Mouse (Mus musculus) thymus, postnatal 25 days (tissue): Measurements from ENCODE around the gene Tph2.
A peak's percentile ranks its signal among the peaks of the same experiment; 100 is the strongest.

ENCODE experiments used
- DNase-seq: peaks from one replicate; pipeline ENCODE4 v3.0.0; 2022

Tph2 gene

DNA sequence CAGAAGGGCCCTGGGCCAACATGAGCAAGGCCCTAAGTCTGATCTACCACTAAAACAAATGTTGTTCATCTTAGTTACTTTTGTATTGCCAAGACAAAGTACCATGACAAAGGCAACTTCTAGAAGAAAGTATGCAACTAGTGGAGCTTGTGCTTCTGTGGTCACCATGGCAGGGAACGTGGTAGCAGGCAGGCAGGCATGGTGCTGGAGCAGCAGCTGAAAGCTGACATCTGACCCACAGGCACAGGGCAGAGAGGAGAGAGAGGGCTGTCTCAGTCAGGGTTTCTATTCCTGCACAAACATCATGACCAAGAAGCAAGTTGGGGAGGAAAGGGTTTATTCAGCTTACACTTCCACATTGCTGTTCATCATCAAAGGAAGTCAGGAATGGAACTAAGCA, 56.9 kb downstream of the Tph2 start:
- no peak for DNase-seq

DNA sequence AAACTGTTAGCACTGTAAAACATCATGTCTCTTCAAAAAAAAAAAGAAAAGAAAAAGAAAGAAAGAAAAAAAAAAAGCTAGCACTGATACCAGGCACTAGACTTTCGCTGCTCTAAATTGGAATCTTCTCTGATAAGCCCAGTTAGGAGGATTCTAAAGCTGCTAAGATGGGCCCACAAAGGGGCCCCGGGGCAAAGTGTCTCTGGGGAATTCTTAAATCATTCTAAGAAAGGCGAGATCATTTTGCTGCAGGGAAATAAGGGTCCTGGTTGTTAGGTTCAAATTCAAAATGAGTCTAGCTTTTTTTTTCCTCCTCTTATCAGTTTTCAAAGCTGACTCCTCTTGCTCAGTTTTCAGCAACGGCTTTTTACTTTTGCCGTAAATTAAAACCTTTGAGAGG, 59.3 kb downstream of the Tph2 start:
- no peak for DNase-seq

DNA sequence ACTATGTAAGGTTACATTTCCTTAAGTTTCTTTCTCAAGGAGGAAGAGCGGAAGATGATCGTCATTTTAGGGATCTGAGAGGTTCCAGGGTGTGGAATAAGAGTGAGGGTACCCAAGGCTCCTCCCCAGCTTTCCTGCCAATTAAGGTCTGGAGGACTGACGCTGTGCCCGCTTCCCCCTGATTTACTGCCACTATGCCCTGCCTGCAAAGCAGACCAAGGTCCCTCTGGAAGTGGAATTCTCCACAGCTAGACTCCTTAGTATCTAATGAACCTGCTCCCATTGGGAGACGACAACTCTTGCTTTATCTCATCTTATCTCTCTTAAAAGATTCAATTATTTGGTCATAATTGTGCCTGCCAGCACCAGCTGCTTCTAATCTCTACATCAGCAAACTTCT, 59.8 kb downstream of the Tph2 start:
- DNase-seq = no peak

DNA sequence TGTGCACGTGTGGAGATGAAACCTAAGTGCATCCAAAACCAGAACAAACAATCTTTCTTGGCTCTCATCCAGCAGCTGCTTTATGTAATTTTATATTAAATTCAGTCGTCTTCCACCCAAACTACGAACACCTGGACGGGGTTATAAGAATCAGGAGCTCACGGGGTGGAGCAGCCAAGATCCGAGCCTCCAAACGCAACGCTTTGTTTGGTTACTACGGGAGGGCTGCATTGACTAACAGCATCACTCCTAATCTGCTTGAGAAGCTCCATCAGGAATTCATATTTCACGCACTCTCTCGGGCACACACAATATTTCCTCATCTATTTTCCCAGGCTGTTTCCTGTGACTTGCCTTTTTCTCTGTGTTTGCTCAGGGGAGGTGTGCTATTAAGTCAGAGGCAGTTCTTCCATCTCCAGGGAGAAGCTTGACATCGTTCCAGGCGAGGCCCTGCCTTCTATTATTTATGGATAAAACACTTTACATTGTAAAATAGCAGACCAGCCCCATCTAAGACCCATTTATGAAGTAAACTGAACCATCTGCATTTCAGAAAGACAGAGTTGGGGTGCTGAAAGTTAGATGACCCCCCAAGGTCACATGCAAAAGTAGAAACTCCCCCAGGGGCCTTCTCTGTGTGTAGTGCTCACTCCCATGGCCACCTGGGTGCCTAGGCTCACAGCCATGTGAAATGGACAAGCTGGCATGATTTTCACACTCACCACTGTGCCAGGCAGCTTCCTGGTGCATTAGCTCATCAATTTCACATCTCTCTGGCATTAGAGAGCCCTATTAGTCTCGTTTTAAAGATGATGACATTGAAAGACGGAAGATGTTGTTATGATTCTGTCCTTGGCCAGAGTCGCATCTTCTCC, 76.9 kb downstream of the Tph2 start:
- no peak for DNase-seq

DNA sequence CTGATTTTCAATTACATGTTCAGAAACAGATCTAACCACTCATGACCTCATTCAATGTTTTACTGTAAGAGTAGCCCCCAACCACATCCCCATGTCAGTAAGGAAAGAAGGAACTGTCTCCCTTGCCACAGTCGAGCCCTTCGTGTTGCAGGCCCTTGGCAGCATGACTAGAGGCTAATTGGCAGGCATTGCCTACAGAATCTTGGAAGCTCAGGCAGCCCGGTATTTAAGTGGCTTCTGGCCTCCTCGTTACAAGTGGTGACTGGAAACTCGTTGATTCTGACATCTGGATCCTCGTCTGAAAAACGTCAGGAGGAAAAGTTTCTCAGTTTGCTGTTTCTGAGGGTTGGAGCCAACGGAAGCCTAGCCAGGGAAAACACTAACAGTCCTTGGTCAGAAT, 80.6 kb downstream of the Tph2 start:
- no peak for DNase-seq

DNA sequence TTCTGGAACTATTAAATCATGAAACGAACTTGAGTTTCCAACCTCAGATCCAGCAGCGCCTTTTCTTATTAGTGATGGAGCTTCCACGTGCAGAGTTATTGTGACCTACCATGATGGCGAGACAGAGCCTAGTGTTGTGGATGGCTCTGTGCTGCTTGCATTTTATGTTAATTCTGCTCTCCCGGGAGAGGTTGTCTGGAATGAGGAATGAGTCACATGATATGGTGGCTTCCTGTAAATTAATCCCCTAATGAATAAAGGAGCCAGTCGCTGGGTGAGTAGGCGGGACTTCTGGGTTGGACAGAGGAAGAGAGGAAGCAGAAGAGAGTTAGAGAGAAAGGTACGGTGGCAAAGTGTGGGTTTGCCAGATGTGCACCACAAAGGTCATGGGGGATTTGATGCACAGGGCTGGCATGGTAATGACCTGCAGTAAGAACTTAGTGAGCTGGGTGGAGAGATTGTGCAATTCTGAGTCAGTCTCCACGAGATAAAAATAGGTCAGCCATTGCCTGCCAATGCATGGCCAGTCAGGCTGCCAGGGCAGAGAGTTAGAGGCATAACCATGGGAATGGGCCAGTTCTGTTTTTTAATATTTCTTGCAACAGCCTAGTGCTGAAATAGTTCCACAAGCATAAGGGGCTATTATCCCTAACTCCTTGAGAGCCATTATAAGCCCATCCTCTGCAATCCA, 84.8 kb downstream of the Tph2 start:
- no peak for DNase-seq

DNA sequence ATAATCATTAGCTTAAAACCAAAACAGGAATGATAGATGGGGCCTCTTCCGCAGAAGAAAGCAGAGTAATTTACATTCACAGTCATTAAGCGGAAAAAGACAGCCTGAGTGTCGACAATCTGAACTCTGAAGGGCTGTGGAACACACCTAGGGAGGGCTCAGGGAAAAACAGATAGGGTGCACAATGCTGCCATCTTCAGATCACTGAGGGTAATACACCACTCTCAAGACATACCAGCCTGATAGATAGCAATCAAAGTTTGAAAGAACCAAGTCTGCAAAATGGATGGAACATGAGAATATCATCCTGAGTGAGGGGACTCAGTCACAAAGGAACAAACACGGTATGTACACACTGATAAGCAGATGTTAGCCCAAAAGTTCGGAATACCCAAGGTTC, 87.7 kb downstream of the Tph2 start:
- DNase-seq = peak; percentile 6

DNA sequence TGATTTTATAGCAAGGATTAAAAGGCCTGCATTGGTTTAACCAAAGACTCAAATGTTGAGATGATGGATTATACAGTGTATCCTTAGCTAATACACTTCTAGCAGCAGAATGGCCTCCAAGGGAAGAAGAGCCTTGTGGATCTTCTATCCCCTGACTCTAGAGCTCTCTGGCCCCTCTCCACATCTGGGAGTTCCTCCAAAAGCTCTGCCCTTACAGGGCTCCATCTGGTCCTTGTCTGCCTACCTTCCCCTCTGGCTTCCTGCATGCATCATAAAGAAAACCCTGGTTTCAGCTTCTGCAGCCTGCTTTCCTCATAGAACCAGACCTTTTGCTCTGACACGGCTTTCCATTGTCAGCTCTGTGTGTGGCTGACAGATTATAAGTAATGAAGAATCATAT, 88.6 kb downstream of the Tph2 start:
- no peak for DNase-seq

DNA sequence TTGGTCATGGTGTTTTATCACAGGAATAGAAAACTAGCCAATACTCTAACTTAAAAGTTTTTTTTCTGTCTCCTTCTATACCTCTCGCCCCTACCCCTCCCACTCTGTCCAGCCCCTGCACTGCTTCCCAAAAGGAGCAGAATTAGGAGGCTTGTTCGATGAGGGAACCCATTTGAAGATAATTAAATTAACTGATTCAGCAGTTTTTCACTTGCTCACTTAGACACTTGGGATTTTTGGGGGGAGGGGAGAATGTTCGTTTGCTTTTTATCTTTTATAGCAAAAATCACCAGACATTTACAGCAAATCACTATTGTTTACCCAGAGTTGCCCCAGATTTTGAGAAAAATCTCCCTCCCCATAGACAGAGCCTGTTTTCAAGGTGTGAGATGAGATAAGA, 106.6 kb downstream of the Tph2 start:
- DNase-seq = no peak

DNA sequence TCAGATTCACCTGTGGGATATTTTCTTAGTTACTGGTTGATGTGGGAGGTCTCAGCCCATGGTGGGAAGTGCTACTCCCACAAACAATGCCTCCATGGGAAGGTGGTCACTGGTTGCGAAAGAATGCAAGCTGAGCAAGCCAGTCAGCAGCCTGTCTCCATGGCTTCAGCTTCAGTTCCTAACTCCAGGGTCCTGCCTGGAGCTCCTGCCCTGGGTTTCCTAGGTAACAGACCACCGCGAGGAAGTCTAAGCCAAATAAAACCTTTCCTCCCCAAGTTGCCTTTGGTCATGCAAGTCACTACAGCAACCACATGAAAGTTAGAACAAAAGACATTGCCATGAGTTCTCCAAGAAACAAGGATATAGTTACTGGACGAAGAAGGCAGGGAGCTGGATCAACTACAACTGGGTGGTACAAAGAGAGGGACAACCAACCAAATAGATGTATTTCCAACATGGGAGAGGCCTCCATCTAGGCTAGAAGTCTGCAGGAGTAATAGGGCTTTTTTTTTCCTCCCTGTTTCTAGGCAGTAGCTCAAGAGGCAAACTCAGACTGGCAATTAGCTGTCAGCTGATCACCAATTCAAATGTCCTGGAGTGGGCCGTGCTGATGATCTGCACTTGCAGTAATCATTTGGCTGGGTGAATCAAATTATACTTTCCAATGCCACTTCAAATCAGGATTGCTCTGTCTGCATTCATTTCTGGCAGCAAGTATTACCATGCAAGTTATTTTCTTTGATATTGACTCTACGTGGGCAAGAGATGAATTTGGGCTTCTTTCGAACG, 115.5 kb downstream of the Tph2 start:
- no peak for DNase-seq

DNA sequence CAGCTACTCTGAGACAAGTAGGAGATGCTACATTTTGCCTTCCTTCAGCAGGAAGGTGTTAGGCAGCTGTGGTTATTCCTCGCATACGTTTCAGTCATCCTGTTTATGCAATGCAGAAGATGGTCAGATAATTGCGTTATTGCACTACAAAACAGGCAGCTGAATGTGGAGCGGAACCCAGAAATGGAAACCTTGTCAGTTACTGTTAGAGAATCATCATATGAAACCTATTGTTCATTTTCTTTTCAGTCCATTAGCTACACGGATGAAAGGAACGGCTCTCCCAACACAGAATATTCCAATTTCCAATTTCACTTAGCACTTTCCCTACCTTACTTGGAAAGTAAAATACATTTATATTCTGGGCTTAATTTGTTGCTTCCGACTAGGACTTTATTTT, 120.9 kb downstream of the Tph2 start:
- DNase-seq = no peak

DNA sequence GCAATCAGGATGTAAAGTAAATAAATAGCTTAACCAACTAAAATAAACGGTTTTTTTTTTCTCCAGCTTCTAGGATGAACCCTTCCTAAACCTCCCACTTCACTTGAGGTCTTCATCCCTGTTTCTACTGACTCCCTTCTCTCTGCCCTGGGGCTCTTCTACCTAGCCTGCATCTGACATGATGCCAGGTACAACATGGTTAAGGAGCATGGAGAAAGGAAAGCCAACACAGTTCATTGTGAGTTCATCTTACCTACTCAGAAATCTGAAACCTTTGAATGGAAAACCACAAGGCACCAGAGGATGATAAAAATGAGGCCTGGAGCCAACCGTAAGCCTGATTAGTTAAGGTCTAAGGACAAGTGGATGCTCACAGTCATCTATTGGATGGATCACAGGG, 123.3 kb downstream of the Tph2 start:
- no peak for DNase-seq

DNA sequence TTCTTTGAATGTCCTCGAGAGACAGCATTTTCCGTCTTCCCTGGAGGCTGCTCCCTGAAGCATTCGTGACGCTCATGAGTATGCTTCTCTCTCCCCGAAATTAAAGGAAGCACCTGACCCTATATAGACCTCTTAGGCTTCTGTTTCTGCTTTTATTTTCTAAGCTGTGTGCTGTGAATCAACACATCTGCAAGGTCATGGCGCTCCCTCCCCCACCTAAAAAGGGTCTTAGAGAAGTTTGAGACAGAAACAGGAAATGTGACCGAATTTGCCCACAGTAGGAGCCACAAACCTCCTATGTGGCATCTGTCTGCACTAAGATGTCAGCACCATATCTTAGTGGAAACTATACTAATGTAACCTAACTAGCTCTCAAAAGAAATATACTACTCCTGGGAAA, 124.1 kb downstream of the Tph2 start:
- no peak for DNase-seq

DNA sequence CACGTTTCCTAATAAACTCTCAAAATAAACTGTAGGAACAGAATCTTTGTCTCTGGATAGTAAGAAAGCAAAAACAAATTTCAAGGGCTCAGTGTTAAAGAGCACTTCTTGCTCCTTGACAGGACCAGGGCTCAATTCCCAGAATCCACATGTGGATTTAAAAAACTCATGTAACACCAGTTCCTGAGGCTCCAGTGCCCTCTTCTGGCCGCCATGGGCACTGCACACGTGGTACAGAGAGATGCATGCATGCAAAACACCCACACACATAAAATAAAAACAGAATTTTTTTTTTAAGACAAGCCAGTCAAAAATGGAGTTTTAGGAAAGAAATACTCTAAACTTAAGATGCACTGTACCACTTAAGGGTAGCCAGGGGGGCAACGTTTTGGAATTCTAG, 133.2 kb downstream of the Tph2 start:
- no peak for DNase-seq

DNA sequence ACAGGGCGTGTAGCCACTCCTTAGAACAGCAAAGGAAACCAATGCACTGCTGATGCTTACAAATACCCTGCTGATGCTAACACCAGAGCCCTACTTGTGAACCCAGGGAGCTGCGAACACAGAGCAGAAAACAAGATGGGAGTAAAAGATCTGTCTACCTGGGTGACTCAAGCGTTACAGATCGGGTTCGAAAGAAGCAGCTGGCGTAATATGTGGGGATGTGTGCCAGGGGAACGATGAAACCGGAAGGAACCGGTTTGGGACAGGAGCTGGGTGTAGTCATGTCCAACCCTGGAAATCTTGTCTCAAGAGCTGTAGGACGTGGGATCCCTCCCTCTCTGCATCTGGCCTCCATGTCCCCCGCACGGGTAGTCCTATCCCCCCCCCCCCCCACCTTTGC, 134.1 kb downstream of the Tph2 start:
- DNase-seq = no peak

DNA sequence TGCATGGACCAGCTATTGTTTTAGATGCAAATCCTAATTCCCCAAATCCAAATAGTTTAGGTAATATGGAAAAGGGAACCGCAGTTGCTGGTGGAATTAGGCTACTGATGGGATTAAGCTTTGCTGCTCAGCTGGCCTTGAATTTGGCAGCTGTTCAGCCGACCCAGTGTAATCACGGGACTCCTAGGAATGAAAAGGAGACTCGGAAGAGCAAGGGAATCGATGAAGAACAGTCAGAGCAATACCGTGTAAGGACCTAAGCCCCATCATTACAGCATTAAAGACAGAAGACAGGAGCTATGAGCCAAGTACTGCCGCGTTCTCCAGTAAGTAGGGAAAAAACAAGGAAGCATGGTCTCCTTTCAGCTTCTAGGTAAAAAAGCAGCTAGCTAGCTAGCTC, 134.6 kb downstream of the Tph2 start:
- DNase-seq = no peak

DNA sequence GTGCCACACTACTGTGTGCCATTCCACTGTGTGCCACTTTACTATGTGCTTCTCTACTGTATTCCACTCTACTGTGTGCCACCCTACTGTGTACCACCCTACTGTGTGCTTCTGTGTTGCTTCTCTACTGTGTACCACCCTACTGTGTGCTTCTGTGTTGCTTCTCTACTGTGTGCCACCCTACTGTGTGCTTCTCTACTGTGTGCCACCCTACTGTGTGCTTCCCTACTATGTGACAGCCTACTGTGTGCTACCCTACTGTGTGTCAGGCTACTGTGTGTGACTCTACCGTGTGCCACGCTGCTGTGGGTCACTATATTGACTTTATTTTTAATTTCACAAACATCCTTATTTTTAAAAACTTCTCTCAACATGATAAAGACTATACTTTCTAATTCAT, 136.3 kb downstream of the Tph2 start:
- DNase-seq = no peak

DNA sequence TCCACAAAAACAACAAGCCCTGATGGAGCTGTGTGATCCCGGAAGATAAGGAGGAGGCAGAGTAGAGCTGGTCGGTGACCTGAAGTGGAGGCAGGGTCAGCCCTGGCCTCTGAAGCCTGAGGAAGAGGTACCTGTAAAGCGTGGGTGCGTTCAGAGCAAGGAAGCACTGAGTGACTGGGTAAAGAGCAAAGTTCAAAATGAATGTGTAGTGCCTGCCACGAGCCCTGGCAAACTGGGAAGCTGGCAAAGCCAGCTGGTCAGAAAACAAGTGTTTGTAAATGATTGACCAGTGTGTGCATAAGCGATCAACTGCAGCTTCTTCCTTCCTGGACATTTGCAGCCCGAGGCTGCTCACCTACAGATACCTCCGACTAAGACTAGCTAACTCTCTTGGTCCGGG, 149.1 kb downstream of the Tph2 start:
- no peak for DNase-seq
